Mouse (Mus musculus): ENCODE measurements at regions not wholly inside any gene's neighbourhood (a gene's known extent, or its start where the extent isn't known, plus 50 kb on each side); places are given as distances from the start of the nearest gene placed in this dataset.
"Not testable (repeated sequence)": the region's sequence is repeated elsewhere in the genome, so short reads cannot be mapped to it uniquely, and the experiment has no call there.

DNA sequence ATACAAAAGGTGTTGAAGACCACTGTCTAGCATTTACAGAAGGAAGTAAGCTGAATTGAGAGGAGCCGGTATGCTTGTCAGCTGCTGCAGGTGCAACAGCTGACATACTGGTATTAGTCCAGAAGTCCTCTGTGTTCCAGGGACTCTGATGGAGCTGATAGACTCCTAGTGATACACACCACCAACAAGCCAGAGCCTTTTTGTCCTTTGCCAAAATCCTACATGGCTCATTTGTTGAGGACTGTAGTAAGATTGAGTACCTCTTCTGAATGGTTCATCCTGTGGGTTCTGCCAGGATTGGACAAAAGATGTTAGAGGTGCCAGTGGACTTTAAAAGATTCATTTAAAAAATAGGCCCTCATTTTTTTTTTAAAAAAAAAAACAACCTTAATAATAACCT, 129.4 kb upstream of the Tmem185a start:
- DNase-seq (ENCODE audit: extremely low spot score in 1 of 2, low spot score in 1 of 2) = no peak

GRCm38 (mm10) chrX:70582344-70582743, 105.4 kb upstream of the Tmem185a start:
- peak; percentile 4 to 78 for DNase-seq (ENCODE audit: extremely low spot score in 1 of 2, low spot score in 1 of 2)

GRCm38 (mm10) chrX:70580171-70580570, 103.2 kb upstream of the Tmem185a start:
- peak in 1 of 2 experiments; percentile 10 for DNase-seq (ENCODE audit: extremely low spot score in 1 of 2, low spot score in 1 of 2)

- DNase-seq (ENCODE audit: extremely low spot score in 1 of 2, low spot score in 1 of 2) = not testable (repeated sequence)
Measured at GRCm38 (mm10) chrX:70574243-70574642, 97.3 kb upstream of the Tmem185a start.

GRCm38 (mm10) chrX:70570586-70570985, 93.6 kb upstream of the Tmem185a start:
- not testable (repeated sequence) for DNase-seq (ENCODE audit: extremely low spot score in 1 of 2, low spot score in 1 of 2)

GRCm38 (mm10) chrX:70569339-70569979, 92.5 kb upstream of the Tmem185a start:
- DNase-seq (ENCODE audit: extremely low spot score in 1 of 2, low spot score in 1 of 2) = not testable (repeated sequence)

Measured in frontal cortex, adult 2 months (tissue).